Mouse (Mus musculus) lung, adult 18-20 months (tissue): ENCODE measurements around the gene Gm9837.
A peak's percentile ranks its signal among the peaks of the same experiment; 100 is the strongest.
"Not testable (repeated sequence)": the region's sequence is repeated elsewhere in the genome, so short reads cannot be mapped to it uniquely, and the experiment has no call there.

Experiments
- DNase-seq, 2 experiments: peaks; one replicate each; pipeline ENCODE4 v3.0.0; 2022; ENCODE audit warnings: mixed read lengths in 2 of 2

The Gm9837 gene

DNA sequence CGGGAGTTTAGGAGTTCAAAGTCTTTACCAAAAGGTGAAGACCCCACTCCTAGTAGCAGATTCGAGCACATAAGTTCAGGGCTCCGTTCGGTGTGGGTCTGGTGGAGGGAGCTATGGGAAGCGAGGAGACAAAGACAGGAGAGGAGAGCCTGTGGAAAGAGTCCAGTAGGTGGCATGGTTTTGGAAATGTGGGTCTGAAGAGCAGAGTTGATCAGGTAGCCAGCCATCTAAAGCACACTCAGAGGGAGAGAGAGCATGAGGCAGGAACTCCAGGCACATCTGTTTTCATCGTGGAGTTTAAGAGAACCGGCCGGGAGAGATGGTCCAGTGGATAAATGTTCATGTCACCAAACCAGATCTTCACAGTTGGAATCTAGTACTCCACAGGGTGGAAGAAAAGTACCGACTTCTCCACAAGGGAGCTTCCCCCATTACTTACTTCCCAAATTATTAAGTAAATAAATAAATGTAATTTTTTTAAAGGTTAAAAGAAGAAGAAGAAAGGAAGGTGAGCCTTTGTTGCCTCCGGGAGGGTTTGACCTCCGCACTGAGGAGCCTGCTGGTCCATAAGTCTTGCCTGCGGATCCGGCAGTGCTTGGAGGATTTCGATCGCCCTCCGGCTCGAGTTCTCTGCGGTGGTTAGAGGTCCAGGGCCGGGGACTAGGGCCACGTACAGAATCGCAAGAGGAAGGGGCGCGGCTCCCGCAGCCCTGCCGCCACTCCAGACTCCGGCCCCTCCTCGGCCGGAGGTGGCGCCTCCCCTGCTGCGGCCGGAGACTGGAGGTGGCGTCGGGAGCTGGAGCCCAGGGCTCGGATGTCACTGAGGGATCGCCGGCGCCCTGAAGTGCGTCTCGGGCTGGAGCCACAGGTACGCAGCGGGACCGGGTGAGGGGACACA is 13.6 kb downstream of the Gm9837 start, which contains the start of the genes Gm10447 and Shroom1:
Gene Gm10447 (minus strand): TSS at position 637 of the 898 bp plus-strand sequence.
Gene Shroom1 (plus strand): TSS at position 732 of the 898 bp plus-strand sequence.
- peak; percentile 73 to 75 for DNase-seq

GRCm38 (mm10) chr11:53453031-53453430 is 17.2 kb downstream of the Gm9837 start:
- DNase-seq = no peak

- no peak for DNase-seq
Observed at GRCm38 (mm10) chr11:53452396-53452795, 17.9 kb downstream of the Gm9837 start.

- DNase-seq = no peak
Observed at GRCm38 (mm10) chr11:53451361-53451760, 18.9 kb downstream of the Gm9837 start.

DNA sequence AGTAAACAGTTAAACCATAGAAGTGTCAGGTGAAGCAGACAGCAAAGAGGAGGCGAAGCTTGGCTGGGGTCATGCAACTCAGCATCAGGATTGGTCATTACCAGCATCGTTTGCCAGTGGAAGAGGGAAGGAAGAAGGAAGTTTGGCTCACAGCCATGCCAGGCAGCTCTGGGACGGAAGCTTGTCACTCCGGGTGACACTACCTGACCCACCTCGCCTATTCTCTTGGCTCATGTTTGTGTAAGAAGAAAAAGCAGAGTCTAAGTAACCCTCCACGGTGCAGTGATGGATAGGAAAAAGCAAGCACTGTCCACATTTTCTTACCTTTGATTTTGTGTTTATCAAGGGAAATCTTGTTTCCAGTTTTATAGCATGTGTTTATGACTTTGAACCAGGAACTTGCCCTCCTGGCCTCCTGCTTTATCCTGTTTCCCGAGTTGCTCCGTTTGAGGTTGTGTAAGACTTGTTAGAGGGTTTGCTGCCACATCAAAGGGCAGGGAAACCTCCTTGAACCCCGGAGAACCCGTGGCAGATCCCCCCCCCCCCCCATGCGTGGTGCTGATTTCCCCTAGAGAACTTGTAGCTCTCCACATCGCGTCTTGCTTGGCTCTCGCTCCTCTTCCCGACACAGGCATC is 20.1 kb downstream of the Gm9837 start:
- peak in 1 of 2 experiments; percentile 37 for DNase-seq

DNA sequence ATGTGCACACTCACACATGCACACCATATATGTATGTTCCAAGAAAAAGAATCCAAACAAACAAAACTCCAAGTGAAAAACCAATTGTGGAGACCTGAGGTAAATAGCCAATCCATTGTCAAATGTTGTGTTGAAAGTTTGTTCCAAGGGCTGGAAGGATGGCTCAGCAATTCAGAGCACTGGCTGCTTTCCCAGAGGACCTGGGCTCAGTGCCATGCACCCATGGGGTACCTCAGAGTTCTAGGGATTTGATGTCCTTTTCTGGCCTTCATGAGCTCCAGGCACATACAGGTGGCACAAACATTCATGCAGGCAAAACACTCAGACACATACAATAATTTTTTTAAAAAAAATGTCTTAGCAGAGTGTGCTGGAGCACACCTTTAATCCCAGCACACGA is 21.8 kb downstream of the Gm9837 start:
- DNase-seq = no peak

DNA sequence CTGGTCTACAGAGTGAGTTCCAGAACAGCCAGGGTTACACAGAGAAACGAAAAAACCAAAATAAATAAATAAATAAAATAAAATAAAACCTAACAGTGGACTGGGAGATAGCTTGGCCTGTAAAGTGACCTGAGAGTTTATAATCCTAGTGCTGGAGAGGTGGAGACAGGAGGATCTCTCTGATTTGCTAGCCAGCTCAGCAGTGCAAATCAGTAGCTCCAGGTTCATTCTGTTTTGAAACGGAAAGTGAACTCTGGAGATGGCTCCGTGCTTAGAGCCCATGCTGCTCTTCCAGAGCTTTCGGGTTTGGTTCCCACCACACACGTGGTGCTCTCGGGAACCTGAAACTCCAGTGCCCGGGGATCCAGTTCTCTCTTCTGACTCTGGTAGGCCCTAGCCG is 22.3 kb downstream of the Gm9837 start:
- DNase-seq = no peak

DNA sequence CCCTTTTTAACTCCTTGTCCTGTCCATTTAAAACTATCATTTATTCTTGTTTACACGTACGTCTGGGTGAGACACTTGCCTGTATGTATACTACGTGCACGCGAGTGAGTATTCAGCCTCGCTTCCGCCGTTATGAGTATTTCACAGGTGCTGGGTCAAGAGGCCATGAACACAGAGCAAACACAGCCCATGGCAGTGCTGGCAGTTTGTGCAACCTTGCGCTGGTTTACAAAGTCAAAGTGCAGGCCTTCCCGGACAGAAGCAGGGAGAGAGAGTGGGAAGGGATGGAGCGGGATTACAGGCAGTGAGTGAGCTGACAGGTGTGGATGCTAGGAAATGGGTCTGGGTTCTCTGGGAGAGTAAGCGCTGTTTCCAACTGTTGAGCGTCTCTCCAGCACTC is 24.1 kb downstream of the Gm9837 start:
- no peak for DNase-seq

- DNase-seq = no peak
Observed at GRCm38 (mm10) chr11:53445562-53445961, 24.7 kb downstream of the Gm9837 start.

GRCm38 (mm10) chr11:53443861-53444260 is 26.4 kb downstream of the Gm9837 start:
- peak; percentile 32 to 47 for DNase-seq

DNA sequence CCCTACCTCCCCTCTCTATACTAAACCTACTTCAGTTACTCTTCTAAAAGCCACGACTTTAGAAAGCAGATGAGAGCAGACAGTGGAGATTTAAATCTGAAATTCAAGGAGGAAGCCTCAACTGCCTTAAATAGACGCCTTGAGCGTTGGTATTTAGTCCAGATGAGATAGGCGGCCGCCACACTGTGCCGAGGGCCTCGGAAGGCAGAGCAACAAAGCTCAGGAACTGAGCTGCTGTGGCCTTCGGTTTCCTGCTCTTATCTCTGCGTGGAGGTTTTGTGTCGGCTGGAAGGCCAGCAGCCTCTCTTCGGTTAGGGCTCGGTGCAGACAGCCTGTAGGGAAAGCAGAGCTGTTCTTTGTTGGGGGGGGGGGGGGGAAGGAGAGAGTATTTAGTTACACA is 28.4 kb downstream of the Gm9837 start:
- no peak for DNase-seq

DNA sequence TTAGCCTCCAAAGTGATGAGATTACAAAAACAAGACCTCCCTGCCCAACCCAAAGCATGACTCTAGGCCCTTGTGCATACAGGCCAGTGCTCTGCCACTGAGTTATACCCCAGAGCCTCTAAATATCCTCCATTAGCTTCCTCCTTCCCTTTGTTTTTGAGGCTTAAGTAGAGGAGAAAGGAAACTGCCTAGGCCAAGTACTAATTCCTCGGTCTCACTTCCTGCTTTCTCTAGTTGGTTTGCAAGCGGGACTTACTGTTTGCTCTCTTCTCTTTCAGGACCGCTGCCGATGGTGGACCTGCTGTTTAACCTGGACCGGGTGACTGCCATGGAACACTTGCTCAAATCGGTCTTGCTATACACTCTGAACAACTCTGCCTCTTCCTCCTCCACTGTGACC is 33.9 kb downstream of the Gm9837 start:
- DNase-seq = no peak

- DNase-seq = no peak
Observed at GRCm38 (mm10) chr11:53435504-53435903, 34.8 kb downstream of the Gm9837 start.

DNA sequence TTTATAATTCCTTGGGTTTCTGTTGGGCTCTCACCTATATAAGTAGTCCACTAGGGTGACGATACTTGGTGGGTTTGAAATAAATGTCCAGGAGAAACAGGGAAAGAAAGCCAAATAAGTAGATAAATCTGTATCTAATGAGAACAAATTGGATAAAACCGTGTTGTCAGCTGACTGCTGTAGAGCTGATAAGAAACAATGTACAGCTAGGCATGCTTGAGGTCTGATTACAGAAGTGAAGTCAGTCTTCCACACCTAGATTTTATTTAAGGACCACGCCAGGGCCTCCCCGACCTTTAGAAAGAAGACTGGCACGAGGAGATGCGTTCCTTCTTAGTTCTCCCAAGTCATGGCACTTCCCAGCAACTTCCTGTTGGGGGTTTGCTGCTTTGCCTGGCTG is 37.2 kb downstream of the Gm9837 start:
- DNase-seq = no peak

DNA sequence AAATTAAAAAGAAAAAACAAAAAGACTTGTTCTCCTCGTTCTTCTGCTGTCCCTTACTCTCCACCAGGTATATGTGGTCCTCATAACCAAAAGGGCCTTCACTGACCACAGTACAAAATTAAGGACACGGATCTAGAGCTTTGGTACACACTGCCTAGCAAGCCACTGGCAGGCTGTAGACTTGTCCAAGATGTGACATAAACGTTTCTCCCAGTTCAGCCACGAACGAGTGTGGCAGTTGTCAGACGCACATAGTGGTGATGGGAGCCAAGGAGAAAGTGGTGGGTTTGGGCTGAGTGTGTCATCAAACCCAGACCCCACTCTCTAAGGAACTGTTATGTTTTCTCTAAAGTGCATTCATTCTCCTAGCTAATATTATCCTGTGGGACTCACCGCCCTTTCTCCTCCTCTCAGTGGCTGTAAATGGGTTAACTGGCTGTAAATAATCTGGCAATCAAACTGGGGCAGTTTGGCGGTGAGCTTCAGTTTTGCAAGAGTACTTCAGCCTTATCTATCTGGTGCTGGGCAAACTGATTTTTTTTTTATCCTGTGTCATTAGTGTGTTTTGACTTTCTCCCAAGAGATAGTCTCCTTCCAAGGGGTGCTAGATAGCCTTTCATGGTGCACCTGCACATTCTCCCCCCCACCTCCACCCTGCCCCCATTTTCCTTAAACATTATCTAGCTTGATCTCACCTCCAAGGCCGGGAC is 38.8 kb downstream of the Gm9837 start:
- peak; percentile 16 to 48 for DNase-seq

DNA sequence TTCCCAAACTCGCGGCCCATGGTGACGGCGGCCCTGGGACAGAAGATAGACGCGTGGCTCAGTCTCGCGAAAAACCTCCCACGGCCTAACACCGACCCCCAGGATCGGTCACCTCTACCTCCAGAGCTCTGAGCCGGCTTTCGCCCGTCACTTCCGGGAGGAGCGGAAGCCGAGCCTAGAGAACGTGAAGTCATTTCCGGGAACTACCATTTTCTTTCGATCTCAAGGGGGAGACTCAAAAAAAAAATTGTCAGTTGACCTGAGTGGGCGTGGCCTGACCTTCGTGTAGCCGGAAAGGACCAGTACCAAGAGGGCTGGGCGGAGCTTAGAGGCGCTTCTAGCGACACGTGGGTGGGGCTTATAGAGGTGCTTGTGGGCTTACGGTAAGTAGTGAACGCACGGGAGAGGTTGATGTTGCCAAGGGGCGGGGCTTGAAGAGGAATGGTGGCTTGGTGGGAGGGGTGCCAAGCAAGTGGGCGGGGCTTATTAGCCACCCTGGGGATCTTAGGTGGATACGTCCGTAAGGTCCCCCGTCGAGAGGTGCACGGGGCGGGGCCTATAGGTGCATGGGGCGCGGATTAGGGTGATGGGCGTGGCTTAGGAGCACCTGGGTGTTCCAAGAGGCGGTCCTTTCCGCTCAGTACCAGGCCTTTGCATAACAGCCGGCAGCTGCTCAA is 39.5 kb downstream of the Gm9837 start, which contains the start of the genes Uqcrq and Gdf9:
Gene Uqcrq (minus strand): TSS at position 162 of the 677 bp plus-strand sequence.
Gene Gdf9 (plus strand): TSS at position 354 of the 677 bp plus-strand sequence.
- peak; percentile 100 for DNase-seq

DNA sequence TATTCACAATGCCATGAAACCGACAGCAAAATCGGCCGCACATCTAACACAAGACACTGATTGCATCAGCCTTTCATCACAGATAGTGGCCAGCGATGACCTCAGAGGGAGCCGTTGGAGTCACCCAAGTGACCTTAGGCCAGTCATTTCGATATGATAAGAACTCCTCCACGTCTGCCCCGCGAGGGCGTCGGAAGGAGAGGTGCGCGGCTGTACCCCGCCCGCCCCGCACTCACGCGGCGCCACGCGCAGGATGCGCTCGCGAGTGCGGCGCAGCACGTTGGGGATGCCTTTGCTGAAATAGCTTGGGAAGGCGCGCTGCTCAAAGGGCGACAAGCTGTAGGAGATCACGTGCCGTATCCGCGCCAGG is 40.0 kb downstream of the Gm9837 start:
- no peak for DNase-seq

DNA sequence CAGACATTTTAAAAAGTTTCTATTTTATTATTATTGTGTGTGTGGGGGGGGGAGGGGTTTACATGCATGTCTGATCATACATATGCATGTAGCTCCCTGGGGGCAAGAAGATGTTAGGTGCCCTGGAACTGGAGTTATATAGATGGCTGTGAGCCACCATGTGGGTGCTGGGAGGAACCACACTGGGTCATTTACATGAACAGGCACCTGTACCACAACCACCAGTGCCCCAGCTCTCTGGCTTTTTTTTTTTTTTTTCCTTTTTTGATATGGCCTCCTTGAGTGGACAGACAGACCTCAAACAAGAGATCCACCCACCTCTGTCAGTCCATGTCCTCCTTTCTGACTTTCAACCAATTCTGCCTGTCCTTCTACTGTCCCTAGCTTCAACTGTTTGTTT is 41.1 kb downstream of the Gm9837 start:
- DNase-seq = no peak

GRCm38 (mm10) chr11:53428716-53429057 is 41.6 kb downstream of the Gm9837 start:
- DNase-seq = no peak

DNA sequence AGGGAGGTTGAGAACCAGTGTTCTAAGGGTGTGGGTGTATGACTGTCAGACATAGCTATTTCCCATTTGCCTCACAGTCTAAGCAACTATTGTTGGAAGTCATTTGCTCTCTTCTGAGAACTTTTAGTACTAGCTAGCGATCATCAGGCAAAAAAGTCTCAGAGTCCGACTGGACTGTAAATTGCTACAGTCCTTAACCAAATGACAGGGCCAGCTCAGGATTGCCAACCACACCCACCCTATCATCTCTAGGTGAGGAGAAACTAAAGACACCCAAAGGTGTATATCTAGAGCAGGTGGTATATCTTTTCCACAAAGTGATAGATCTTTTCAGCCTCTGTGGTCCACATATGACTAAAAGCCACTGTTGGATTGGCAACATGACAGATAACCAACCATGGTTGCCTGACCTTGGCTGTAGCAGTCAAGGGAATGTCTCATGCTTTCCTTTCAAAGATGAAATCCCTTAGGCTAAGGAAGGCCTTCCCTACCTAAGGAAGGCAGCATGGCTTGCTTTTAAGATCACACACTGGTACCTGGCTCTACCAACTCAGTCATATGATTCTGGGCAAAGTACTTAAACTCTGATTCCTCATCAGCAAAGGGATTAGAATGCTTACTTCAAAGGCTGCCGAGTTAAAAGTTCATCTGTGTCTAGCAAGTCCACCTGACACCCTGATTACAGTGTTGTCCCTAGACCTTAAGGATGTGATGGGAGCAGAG is 42.1 kb downstream of the Gm9837 start:
- no peak for DNase-seq

- not testable (repeated sequence) for DNase-seq
Observed at GRCm38 (mm10) chr11:53426914-53427313, 43.4 kb downstream of the Gm9837 start.

DNA sequence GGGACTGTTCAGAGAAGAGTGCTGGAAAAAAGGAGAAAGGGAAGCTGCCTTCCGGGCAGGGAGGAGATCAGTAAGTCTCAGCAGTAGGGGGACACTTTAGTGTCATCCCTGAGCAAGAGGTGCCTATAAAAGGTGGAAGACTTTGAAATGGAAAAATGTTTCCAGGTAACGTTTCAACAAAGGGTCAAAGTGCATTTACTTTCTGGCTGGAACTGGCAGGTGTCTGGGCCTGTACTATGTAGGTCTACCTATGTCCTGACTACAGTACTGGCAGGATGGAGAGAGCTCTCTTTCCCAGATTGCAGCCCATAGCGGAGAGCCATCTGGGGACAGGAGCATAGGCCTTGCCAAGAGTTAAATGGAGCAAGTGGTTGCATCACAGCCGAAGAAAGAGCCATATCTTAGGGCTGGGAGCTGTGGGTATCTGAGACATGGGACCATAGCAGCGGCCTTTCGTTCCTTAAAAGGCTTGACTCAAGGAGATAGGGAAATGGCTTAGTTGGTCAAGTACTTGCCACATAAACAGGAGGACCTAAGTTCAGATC is 44.5 kb downstream of the Gm9837 start:
- no peak for DNase-seq
